Mouse (Mus musculus): Measurements from ENCODE around the gene Fam196b.

DNA sequence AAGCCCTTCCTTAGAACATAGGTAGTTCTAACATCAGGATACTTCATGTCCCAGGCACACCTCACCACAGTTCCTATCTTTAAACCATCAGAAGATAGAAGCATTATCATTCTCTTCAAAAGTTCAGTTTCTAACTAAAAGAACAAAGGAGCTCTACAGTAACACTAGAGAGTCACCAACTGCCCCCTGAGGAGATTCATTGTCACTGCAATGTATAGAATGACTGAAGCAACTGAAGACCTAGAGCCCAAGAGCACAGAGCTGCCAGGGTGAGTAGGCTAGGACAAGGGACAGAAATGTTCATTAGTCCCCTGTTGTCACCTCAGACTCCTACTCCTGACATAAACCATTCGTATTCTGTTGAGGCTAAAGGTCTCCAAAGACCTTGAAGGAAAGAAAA is 152.4 kb downstream of the Fam196b start:
- no peak for TF ChIP-seq POLR2A (IDR thresholded peaks at IDR 0.05; ENCODE audit: insufficient read depth, low read depth, low read length)
- TF ChIP-seq CTCF (IDR thresholded peaks at IDR 0.05), result no peak
- no peak for TF ChIP-seq EP300 (IDR thresholded peaks at IDR 0.05; ENCODE audit: insufficient read depth, low read depth, low read length)

All from heart, adult 2 months (tissue).